ENCODE assay signal across 13 mouse cellular contexts in the genomic region with DNA sequence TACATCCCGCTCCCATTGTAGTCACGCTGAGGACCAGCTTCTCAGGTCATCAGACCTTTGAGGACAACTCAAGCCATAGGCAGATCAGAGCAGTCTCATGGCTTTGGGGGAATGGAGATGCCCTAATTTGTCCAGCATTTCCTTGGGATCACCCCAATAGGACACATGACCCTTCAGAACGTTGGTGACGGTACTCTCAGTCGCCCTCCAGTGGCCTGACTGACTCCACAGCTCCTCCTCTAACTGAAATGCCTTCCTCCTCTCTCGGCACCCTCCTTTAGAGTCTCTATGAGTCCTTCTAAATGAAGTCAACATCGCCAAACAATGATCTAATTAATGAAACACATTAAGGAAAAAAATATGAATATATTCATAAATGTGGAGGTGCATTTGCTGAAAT. TPM values are rescaled to one million over a fixed set of nuclear protein-coding genes. Genes with fewer than 3 reads are reported as not detected.
DNase-seq lines count a peak whose midpoint lies in the region; ATAC-seq and TF ChIP-seq lines count a peak whose summit lies in the region.
"Had no signal": no experiment of that assay in that cellular context is flagged by ENCODE, and none has a peak within 500 bp of the region (broad histone marks: within the 10 kb centered on the region; RNA-seq: fewer than 3 reads in every experiment).

No protein-coding gene starts in this region.

- intact Hi-C loops in heart, adult 2 months (cut with DNase I), result no loop called here

- no peak overlapping the region for H3K9ac ChIP-seq in heart, adult 2 months (ENCODE audit: low read depth, low read length)
- no peak overlapping the region for H3K9ac ChIP-seq in heart, embryonic 12.5 days
- H3K9ac ChIP-seq in lung, embryonic 14.5 days, result no peak overlapping the region

- TF ChIP-seq EP300 in heart, adult 2 months (IDR thresholded peaks at IDR 0.05; ENCODE audit: insufficient read depth, low read depth, low read length), result no peak

- H3K4me3 ChIP-seq in heart, adult 2 months, result no peak overlapping the region
- H3K4me3 ChIP-seq in heart, embryonic 12.5 days, result no peak overlapping the region
- H3K4me3 ChIP-seq in lung, embryonic 14.5 days (ENCODE audit: low read depth, low read length), result no peak overlapping the region
- H3K4me3 ChIP-seq in bone marrow, adult 2 months (replicated peaks; ENCODE audit: control insufficient read depth, low read depth, low read length), result no peak overlapping the region

- H3K9me3 ChIP-seq in heart, embryonic 12.5 days (replicated peaks), result no peaks in the 10 kb centered on the region
- no peaks in the 10 kb centered on the region for H3K9me3 ChIP-seq in lung, embryonic 14.5 days (ENCODE audit: low read depth, low read length)

- DNase-seq in heart, adult 2 months, result no peak
- no peak for DNase-seq in lung, embryonic 14.5 days
- DNase-seq in lung, postnatal 25 days (ENCODE audit: low spot score), result no peak
- DNase-seq in ES-CJ7 (ENCODE audit: low read depth, low spot score), result peak; percentile 25
- no peak for DNase-seq in retina, postnatal 1 day
- DNase-seq: heart, postnatal 10 days; kidney, postnatal 14 days had no signal

- WGBS in heart, adult 2 months, result 64% methylated on average over 7 of the region's 7 CpGs
- 70% methylated on average over 7 of the region's 7 CpGs for WGBS in heart, embryonic 12.5 days
- 73% methylated on average over 7 of the region's 7 CpGs for WGBS in lung, embryonic 14.5 days
- 62% methylated on average over 7 of the region's 7 CpGs for WGBS in bone marrow, adult 2 months

- no peaks in the 10 kb centered on the region for H3K36me3 ChIP-seq in heart, adult 2 months (ENCODE audit: control insufficient read depth, insufficient read depth, low read length)
- no peaks in the 10 kb centered on the region for H3K36me3 ChIP-seq in heart, embryonic 12.5 days
- no peaks in the 10 kb centered on the region for H3K36me3 ChIP-seq in lung, embryonic 14.5 days (ENCODE audit: insufficient read depth)

- H3K79me2 ChIP-seq in heart, adult 2 months (replicated peaks; ENCODE audit: control insufficient read depth, insufficient read depth, low read length), result no peaks in the 10 kb centered on the region

- H3K4me2 ChIP-seq in heart, embryonic 12.5 days, result no peak overlapping the region
- no peak overlapping the region for H3K4me2 ChIP-seq in lung, embryonic 14.5 days

- TF ChIP-seq POLR2A in heart, adult 2 months (IDR thresholded peaks at IDR 0.05; ENCODE audit: insufficient read depth, low read depth, low read length), result no peak
- TF ChIP-seq POLR2A in bone marrow, adult 2 months (IDR thresholded peaks at IDR 0.05; ENCODE audit: borderline replicate concordance, control insufficient read depth, low read depth, low read length), result no peak

- ATAC-seq in heart, embryonic 12.5 days (ENCODE audit: insufficient number of reproducible peaks, low FRiP score), result no peak
- ATAC-seq in lung, embryonic 14.5 days (ENCODE audit: insufficient read depth), result no peak

- H3K4me1 ChIP-seq in heart, adult 2 months (ENCODE audit: control insufficient read depth, insufficient read depth, low read length), result no peaks in the 10 kb centered on the region
- H3K4me1 ChIP-seq in heart, embryonic 12.5 days (replicated peaks), result no peaks in the 10 kb centered on the region
- H3K4me1 ChIP-seq in lung, embryonic 14.5 days (ENCODE audit: insufficient read depth), result 0 out of 2 replicates have a peak, but pooled peaks cover 2% of the 10 kb centered on the region
- H3K4me1 ChIP-seq in bone marrow, adult 2 months (ENCODE audit: control insufficient read depth, insufficient read depth, low read length), result no peaks in the 10 kb centered on the region

- H3K27me3 ChIP-seq in heart, adult 2 months (ENCODE audit: control insufficient read depth, insufficient read depth, low read length), result no peaks in the 10 kb centered on the region
- H3K27me3 ChIP-seq in heart, embryonic 12.5 days (replicated peaks), result no peaks in the 10 kb centered on the region
- H3K27me3 ChIP-seq in lung, embryonic 14.5 days (ENCODE audit: insufficient read depth, low read length), result no peaks in the 10 kb centered on the region

- TF ChIP-seq CTCF in heart, adult 2 months (IDR thresholded peaks at IDR 0.05), result peak; percentile 45
- 0 out of 2 replicates have a peak, but pooled peaks have one; percentile 2 for TF ChIP-seq CTCF in lung, embryonic 14.5 days (IDR thresholded peaks at IDR 0.05; ENCODE audit: low read depth)
- TF ChIP-seq CTCF in bone marrow, adult 2 months (IDR thresholded peaks at IDR 0.05; ENCODE audit: control insufficient read depth, insufficient read depth, low read length), result peak; percentile 27; the same call in 1 of the 2 replicates

- no peak overlapping the region for H3K27ac ChIP-seq in heart, adult 2 months
- H3K27ac ChIP-seq in heart, embryonic 12.5 days (ENCODE audit: poor library complexity, severe bottlenecking), result no peak overlapping the region
- no peak overlapping the region for H3K27ac ChIP-seq in lung, embryonic 14.5 days (ENCODE audit: low read depth)
- H3K27ac ChIP-seq in bone marrow, adult 2 months (ENCODE audit: control insufficient read depth, insufficient read depth, low read depth, low read length, poor library complexity), result no peak overlapping the region

RNA-seq across cellular contexts. Expression of gene Dapl1, which starts 5.9 kb away (rescaled TPM):
- not detected for total RNA-seq in heart, adult 2 months (2021)
- not detected in 2 replicates for polyA plus RNA-seq in heart, adult 2 months (2012; rRNA removed)
- polyA plus RNA-seq in heart, embryonic 12.5 days (2016; fragmentation: Nextera tagmentation; extraction: Ambion mirVana), result 0.43 TPM in 1 of 2 replicates, not detected in the other
- 2.0 and 4.0 TPM in 2 replicates for polyA plus RNA-seq in lung, embryonic 14.5 days (2014; fragmentation: Nextera tagmentation; extraction: Ambion mirVana)
- polyA plus RNA-seq in bone marrow, adult 2 months (2011; ENCODE audit: insufficient read depth, insufficient read length, low replicate concordance, missing spikeins), result 3.1 and 4.7 TPM in 2 replicates
- total RNA-seq: granulocyte monocyte progenitor cell, adult 5-6 weeks; heart, postnatal 10 days; megakaryocyte-erythroid progenitor cell, adult 5-6 weeks; MEL; monocyte, adult 5-6 weeks had no signal
